Mouse (Mus musculus) gonadal fat pad, adult 2 months (tissue): ENCODE measurements around the gene Sirt2. TPM values are rescaled to one million over a fixed set of nuclear protein-coding genes. Genes with fewer than 3 reads are reported as not detected.

Experiments
- DNase-seq: peaks from one replicate; pipeline ENCODE4 v3.0.0-alpha.2; 2012; ENCODE audit warnings: low read depth
- polyA plus RNA-seq: library from polyadenylated mRNA; depleted of rRNA; stranded (reverse); fragments of >200 nt; gene quantifications from 2 replicates; pipeline ENCODE4 v1.2.3, GENCODE M21; 2012

Sirt2 gene
- polyA plus RNA-seq, 1 experiment = 88.4 TPM

DNA sequence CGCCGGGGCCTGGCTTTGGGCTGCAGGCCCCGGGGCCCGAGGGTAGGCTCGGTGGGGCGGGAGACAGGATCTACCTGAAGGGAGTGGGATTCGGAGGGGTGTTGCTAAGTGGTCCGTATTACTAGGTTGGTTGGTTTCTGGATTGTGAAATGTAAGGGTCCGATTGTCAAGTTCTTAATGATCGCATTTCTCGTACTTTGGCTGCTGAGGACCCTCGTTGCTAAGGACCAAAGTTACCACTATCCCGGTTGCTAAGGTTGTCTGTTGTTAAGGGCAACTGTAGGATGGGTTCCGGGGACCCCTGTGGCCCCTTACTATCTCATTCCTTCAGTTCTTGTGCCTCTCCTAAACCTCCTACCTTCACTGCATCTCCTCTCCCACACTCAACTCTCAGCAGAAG is 375 bp downstream of the Sirt2 start:
- no peak for DNase-seq

DNA sequence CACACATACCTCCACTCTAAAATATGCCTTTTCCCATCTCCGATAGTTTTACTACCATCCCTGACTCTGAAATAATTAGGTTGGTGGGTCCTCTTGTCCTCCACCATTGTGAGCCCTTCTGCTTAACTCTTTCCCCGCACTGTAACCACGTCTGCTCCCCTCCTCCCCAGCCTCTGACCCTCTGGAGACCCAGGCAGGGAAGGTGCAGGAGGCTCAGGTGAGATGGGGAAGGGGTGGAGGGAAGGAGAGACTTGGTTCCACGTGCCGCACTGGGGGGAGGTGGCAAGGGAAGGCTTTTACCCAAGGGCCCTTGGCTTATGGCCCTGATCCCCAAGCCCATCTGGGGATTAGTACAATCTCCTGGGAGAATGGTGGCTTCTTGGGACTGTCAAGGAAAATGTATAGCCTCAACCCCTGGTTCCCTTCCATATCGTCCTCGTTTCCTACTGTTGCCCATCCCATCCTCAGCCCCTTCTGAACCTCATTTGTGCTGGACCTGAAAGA is 979 bp downstream of the Sirt2 start, which contains the start of gene Nfkbib:
Nfkbib (minus strand) TSS at position 51 of the 504 bp plus-strand sequence.
- DNase-seq = no peak

DNA sequence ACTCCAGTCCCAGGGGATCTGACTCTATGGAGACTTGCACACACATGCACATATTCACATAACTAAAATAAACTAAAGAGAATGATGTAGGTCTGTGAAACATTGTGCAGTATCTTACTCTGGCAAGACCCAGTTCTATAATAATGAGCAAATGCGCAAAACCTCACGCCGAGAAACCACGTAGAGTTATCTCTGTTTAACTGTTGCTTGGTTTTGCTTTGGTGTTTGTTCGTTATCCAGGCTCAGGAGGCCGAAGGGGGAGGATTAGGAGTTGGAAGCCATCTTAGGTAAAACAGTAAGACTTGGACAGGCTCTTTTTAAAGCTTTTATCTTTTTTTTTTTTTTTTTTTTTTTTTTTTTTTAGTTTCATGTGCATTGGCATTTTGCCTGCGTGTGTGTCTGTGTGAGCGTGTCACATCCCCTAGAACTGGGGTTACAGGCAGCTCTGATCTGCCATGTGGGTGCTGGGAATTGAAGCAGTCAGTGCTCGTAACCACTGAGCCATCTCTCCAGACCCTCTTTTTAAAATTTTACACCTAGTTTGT is 3.0 kb downstream of the Sirt2 start:
- no peak for DNase-seq

DNA sequence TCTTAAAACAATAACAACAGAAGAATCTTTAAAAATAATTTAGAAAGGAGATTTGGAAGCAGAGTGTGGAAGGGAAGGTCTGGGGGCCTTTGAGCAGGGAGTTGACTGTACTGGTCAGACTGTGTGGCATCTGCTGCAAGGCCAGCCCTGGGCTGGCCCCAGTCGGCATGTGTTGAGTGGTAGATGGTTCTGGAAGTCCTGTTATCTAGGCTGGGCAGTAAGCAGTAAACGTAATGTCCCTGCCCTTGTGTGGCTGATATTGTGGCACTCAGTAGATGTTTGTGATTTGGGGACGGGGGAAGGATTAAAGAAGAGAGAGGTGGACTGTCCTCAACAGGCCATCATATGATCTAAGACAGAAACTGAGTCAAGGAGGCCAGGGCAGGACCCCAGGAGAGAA is 3.8 kb downstream of the Sirt2 start:
- DNase-seq = no peak

DNA sequence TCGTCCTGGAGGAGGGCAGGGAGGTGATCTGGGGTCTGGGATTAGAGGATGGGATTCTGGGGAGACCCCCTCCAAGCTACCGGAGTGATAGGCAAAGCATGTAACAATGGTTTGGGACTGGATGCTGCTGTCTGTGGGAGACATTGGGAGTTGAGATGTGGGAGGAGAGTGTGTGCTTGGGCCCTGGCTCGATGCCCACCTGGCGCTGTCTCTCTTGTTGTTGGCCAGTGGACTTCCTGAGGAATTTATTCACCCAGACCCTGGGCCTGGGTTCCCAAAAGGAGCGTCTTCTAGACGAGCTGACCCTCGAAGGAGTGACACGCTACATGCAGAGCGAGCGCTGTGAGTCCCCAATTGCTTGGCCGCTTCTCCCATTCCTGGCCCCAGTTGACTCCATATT is 5.3 kb downstream of the Sirt2 start:
- DNase-seq = no peak

DNA sequence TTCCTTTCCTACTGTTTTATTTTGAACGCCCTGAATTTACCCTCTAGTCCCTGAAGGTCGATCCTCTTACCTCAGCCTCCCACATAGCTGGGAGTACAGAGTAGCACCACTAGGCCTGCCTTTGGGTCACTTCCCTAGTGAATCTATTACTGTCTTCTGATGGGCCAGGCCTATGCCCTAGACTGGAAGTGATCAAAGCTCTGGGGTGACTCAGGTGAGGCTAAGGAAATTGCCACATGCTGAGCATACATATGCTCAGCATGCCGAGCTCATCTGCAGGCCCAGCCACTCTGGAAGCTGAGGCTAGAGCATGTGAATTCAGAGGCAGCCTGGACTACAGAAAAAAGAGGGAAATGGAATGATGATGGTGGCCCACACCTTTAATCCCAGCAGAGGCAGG is 6.6 kb downstream of the Sirt2 start:
- DNase-seq = no peak

DNA sequence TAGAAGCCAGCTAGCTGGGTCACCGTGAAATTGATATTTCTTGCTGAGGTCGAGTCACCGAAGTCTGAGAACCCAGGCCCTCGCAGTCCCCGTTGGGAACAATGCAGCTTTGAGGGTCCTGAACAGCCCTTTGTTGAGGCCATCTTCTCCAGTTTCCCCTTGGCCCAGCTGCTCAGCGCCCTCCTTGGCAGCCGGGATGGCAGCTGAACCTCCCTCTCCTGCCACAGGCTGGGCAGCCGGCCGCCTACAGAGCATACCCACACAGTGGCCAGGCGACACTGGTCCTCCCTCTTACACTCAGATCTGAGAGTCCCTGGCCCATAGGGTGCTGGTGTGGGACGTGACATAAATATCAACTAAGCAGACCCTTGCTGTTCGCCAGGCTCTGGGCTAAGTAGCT is 7.6 kb downstream of the Sirt2 start:
- DNase-seq = no peak

DNA sequence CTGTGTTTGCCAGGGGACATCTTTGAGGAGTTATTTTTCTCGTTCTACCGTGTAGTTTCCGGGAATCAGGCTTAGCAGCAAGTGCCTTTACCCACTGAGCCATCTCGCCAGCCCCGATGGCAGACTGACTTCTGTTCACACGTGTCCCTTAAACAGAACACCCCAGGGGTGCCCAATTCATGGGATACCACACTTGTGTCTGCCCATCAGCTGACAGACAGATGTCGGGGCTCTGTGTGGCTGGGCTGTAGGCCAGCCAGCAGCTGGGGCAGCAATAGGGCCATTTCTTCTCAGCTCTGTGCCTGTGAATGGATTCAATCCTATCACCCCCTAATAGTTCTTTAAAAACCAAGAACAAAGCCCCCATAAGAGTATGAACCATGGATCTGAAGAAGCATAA is 8.6 kb downstream of the Sirt2 start:
- no peak for DNase-seq

DNA sequence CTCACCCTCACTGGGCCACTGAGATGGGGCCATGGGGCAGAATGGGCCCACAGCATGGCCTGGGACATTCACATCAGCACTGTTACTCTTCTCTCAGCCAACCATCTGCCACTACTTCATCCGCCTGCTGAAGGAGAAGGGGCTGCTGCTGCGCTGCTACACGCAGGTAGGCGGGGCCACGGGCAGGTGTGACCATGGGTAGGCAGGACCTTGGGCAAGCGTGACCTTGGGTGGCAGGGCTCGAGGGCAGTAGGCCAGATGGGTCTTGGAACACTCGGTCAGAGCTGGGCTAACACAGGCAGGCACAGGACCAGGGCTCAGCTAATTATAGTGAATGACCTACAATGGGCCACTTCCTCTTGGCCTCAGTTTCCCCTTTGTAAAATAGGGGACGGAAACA is 12.3 kb downstream of the Sirt2 start:
- no peak for DNase-seq

DNA sequence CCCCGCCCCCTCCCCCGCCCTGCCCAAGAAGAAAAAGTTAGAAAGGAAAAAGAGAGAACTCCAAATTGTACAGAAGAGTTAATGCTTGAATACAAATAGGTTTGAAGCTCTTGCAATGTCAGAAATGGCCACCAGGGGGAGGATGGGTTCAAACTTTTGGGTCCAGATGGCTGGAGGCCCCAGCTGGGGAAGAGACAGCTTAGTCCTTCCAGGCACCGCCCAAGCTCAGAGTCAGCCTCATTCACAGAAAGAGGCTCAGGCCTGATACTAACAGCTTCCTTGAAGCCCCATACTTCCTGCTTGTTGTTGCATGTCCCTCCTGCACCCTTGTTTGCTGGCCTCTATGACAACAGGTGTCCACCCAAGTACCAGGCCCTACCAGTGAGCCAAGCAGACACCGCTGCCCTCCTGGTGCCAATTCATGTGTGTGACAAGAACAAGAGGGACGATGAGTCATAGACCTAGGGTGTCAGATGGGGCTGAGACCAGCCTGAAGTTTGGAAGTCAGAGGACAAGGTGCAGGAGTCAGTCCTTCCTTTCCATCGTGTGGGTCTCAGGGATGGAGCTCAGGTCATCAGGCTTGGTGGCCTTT is 13.6 kb downstream of the Sirt2 start:
- no peak for DNase-seq

DNA sequence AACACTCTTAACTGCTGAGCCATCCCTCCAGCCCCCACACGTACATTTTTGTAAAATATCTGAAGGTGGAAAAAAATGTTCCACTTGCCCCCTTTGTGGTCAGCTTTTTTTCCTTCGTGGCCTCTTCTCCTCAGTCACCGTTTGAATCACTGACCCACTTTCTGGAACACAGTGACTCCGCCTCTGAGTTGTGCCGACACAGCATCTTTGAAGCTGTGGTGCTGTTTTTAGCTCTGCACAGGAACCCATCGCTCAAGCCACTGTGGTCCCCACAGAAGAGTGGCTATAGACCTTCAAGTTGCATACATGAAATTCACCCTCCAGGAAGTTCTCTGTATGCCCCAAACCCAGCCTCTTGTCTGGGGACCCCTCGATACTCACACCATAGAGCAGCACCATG is 14.3 kb downstream of the Sirt2 start:
- no peak for DNase-seq

DNA sequence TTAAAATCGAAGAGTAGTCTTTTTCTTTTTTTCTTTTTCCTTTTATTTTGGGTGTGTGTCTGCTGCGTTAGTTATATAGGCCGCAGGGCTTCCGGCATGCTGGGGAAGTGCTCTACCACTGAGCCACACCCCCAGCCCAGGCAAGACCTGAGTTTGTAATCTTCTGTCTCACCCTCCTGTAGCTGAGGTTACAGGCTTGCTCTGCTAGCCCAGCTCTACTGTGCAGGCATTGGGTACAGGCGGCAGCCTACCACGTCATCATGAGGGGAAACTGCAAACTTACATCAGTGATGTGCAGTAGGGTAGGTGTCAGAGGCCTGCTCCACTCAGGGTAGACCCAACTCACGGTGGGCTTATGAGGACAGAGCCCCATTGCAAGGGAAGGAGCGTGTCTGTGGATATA is 14.7 kb downstream of the Sirt2 start:
- no peak for DNase-seq

DNA sequence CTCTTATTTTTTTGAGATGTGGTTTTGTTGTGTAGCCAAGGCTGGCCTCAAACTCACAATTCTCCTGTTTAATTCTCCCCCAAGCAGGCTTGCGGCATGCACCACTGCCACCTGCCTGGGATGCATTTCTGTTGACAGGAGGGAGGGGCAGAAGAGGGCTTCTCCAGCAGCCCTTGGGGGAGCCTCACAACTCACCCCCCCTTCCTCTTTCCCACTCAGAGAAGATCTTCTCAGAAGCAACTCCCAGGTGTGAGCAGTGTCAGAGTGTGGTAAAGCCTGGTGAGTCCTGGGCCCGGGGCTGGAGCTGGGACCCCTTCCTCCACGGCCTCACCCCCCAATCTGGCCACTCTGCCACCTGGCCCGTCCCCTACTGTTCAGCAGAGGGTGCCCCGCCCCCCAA is 18.6 kb downstream of the Sirt2 start:
- DNase-seq = no peak

DNA sequence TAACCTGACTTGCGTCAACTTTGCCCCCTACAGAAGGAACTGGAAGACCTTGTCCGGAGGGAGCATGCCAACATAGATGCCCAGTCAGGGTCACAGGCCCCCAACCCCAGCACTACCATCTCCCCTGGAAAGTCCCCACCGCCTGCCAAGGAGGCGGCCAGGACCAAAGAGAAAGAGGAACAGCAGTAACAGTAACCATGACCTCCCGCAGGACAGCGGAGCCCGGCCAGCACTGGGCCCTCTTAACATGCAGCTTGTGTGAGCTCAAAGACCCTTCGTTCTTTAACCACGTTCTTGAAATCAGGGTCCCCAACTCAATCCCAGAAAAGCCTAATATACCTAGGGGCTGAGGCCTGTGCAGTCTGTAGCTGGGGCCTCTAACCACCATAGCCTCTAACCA is 21.3 kb downstream of the Sirt2 start:
- no peak for DNase-seq

DNA sequence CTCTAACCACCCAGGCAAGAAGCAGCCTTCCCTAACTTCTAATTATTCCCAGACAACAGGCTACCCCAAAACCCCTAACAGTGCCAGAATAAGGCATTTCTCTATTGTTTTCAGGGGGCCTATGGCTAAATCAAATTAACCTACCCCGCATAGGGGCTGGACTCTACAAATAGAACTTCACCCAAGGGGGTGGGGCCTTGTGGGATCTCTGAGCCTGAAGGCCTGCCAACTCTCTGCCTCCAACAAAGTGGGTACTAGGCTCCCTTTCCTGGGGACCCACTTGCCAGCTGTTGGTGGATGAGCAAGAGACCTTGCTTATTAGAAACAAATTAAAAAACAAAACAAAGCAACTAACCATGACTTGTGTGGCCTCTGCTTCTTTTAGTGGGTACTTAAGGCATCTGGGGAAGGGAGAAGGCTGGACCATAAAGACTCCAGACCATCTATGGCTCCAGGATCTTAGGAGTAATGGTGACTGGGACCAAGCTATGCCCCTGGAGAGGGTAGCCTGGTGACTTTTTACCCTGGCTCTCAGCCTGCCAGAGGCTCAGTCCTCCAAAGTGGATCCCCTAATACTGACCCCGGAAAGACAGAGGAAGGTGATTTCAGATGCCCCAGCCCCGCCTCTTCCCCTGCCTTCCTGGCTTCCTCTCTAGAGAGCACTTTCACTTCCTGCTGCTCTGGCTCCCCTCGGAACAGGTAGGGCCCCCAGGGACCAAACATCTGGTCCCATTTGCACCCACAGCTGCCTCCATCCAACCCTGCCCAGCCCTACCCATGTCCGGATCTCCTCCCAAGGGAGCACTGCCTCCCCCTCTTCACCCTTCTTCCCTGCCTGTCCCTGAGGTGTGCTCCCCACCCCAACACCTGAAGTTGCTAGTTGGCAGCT is 22.0 kb downstream of the Sirt2 start, which contains the start of gene Rinl:
Rinl (plus strand) TSS at position 663 of the 889 bp plus-strand sequence.
- DNase-seq = no peak

DNA sequence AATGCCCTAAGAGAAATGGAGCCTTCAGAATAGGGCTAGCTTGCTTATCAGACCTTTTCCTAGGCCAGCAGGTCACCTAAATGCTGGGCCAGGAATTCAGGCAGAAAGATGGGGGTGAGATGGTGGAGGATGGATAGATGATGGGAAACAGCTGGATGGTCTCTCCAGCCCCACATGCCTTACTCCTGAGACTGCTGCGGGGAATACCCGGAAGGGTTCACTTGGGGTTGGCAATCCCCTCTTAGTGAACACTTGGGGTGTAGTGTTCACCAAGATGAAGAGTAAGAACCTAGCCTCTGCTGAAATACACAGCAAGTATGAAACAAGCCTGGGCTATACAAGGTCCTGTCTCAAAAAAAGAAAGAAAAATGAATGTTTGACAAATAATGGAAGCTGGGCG is 22.7 kb downstream of the Sirt2 start:
- DNase-seq = no peak

DNA sequence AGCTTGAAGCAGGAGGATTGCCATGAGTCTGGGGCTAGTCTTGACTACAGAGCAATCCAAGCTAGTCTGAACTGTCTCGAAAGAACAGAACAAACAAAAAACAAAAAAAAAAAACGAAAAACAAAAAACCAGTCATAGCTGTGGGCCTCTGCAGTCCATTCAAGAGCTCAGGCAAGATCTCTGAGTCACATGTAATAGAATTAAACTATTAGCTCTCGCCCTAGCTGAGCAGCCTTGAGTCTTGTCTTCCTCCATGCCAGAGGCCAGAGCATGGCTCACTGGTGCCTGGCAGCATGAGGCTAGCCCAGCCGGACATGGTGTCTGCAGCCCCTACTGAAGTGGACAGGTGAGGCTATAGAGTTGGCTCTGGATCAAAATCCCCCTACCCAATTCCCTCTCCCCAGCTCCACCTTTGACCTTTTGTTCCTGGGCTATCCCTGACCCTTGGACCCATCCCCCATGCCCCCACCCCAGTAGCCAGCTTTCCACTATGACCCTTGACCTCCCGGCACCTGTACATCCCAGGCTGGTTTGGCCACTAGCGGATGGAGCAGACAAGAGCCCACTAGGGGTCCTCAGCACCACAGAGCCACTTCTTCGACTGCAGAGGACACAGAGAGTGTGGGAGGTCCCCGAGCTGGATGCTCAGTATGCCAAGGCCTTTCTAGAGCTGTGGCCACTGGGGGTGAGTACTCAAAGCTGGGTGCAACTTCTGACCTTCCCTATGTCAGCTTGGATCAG is 23.7 kb downstream of the Sirt2 start:
- no peak for DNase-seq

DNA sequence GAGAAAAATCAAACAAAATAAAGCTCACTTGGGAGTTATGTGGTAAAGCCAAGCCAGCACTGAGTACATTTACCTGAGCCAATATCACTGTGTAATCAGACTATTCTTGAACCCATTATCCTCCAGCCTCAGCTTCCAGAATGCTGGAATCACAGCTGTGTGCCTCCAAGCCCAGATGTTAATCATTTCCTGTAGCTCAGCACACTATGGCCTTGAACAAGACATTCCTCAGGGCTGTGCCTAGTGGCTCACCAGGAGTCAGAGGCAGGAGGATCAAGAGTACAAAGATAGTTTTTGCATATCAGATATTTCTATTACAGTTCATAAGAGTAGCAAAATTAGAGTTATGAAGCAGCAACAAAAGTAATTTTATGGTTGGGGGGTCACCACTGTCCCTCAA is 25.2 kb downstream of the Sirt2 start:
- no peak for DNase-seq

DNA sequence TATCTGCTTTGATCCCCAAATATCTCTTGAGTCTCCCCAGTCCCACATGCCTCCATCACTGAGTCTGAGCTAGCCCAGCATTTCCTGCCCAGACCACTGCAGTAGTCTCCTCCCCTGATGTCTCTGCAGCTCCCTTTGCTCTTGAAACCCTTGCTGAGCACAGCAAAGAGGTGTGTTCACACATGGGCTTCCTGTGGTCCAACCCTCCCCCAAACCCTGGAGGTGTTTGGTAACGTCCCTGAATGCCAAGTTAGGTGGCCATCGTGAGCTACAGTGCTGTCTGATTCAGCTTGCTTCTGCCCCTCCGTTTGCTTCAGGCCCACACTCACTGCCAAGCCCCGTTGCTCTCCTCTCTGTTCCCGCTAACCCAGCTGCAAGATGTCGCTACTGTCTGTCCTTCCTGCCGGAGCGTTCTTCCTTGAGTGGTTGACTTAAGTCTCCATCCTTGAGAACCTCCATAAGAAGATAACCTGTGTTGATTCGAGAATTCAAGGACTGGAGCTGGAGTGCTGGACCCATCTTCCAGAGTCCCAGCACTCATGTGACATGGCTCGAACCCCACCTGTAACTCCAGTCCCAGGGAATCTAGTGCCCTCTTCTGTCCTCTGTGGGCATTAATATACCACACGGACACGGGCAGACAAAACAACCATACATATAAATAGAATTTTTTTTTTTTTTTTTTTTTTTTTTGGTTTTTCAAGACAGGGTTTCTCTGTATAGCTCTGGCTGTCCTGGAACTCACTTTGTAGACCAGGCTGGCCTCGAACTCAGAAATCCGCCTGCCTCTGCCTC is 26.1 kb downstream of the Sirt2 start:
- no peak for DNase-seq

DNA sequence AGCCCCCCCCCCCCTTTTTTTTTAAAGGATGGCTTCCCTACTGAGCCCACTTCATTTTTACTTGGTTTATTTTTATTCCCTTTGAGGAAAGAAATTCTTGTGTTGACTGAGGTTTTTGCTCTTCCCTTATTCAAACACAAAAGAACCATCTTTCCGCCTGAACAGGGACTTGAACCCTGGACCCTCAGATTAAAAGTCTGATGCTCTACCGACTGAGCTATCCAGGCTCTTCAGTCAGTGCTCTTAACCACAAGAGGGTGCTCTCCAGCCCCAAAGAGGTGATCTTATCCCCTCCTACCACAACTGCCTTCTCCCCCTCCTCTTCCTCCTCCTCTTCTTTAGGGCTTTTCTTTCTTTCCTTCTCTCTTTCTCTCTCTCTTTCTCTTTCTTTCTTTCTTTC is 27.3 kb downstream of the Sirt2 start:
- no peak for DNase-seq

DNA sequence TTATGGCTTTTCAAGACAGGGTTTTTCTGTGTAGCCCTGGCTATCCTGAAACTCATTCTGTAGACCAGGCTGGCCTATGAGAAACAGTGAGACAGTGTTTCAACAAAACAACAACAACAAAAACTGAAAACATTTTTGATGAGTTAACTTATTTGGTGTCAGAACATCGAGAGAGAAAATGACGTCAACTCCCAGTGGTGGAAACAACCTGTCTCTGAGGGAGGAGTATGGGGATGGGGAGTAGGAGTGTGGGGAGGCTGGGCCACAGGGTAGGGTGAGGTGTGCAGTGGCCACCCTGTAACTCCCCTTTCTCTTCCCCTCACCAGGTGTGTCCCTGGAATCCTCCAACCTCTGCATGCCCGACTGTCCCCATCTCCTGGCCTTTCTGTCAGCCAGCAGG is 28.0 kb downstream of the Sirt2 start:
- DNase-seq = no peak
